Mouse (Mus musculus): ENCODE measurements around the gene Ppp4c. TPM values are rescaled to one million over a fixed set of nuclear protein-coding genes. Genes with fewer than 3 reads are reported as not detected.

Gene Ppp4c
- polyA plus RNA-seq, 1 experiment = 153 TPM

DNA sequence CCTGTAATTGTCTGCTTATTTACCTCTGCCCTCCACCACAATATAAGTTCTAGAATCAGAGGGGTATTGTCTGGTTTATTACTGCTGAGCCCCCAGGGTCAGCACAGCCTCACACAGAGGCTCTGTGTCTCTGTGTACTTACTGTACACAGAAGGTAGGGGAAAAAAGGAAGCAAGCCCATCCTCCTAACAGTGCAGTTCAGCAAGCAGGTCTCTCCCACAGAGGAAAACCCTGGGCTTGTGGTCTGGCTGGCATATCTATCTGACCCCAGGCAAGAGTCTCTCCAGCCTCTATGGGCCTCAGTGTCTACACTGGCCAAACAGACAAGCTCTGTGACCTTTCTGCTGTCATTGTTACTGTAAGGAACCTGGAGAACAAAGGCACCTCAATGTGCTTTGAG is 11.5 kb upstream of the Ppp4c start:
- Histone ChIP-seq H3K27ac (ENCODE audit: insufficient read depth, low read depth, low read length) (no peak overlapping the region; the same call in 1 of the 2 replicates), H3K4me1 (ENCODE audit: control insufficient read depth, insufficient read depth, low read length) (peaks cover 43% of the 10 kb centered on the region), H3K4me3 (ENCODE audit: insufficient read depth, low read length) (no peak overlapping the region)
- TF ChIP-seq CTCF (IDR thresholded peaks at IDR 0.05; ENCODE audit: low read depth, low read length) (no peak), POLR2A (IDR thresholded peaks at IDR 0.05; ENCODE audit: borderline replicate concordance, low read depth, low read length) (no peak)

DNA sequence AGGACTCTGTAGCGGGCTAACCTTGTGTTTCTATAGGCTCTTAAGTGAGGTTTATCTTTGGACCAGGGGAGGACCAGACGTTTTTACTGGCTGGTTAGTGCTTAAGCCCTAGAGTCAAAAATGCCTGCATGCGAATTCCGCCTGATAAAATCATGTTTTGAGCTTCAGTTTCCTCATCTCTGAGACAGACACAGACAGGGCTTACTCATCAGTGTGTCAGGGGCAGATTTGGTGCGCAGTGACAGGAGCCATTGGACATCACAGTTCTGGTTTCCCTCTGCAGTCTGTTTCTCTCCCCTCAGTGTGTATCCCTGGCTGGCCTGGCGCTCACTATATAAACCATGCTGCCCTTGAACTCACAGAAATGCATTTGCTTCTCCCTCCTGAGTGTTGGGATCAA is 10.9 kb upstream of the Ppp4c start:
- Histone ChIP-seq H3K4me3 (ENCODE audit: insufficient read depth, low read length) (no peak overlapping the region), H3K27ac (ENCODE audit: insufficient read depth, low read depth, low read length) (peak overlapping the region; percentile 22), H3K4me1 (ENCODE audit: control insufficient read depth, insufficient read depth, low read length) (peaks cover 43% of the 10 kb centered on the region)
- no peak for TF ChIP-seq POLR2A (IDR thresholded peaks at IDR 0.05; ENCODE audit: borderline replicate concordance, low read depth, low read length)
- TF ChIP-seq CTCF (IDR thresholded peaks at IDR 0.05; ENCODE audit: low read depth, low read length) = no peak

- H3K27ac ChIP-seq (ENCODE audit: insufficient read depth, low read depth, low read length) = peak overlapping the region; percentile 28
- no peak for TF ChIP-seq CTCF (IDR thresholded peaks at IDR 0.05; ENCODE audit: low read depth, low read length)
- H3K4me1 ChIP-seq (ENCODE audit: control insufficient read depth, insufficient read depth, low read length) = peaks cover 38% of the 10 kb centered on the region
- H3K4me3 ChIP-seq (ENCODE audit: insufficient read depth, low read length) = no peak overlapping the region
These were observed 10.0 kb upstream of the Ppp4c start for GRCm38 (mm10) chr7:126802134-126802889.

- no peak overlapping the region for H3K4me3 ChIP-seq (ENCODE audit: insufficient read depth, low read length)
- H3K4me1 ChIP-seq (ENCODE audit: control insufficient read depth, insufficient read depth, low read length) = peaks cover 38% of the 10 kb centered on the region
- TF ChIP-seq CTCF (IDR thresholded peaks at IDR 0.05; ENCODE audit: low read depth, low read length) = no peak
- no peak for TF ChIP-seq POLR2A (IDR thresholded peaks at IDR 0.05; ENCODE audit: borderline replicate concordance, low read depth, low read length)
- no peak overlapping the region for H3K27ac ChIP-seq (ENCODE audit: insufficient read depth, low read depth, low read length)
These were observed 8.7 kb upstream of the Ppp4c start for GRCm38 (mm10) chr7:126801057-126801422.

GRCm38 (mm10) chr7:126800269-126801056 is 8.2 kb upstream of the Ppp4c start:
- Histone ChIP-seq H3K4me1 (ENCODE audit: control insufficient read depth, insufficient read depth, low read length) (peaks cover 40% of the 10 kb centered on the region), H3K27ac (ENCODE audit: insufficient read depth, low read depth, low read length) (peak overlapping the region; percentile 89), H3K4me3 (ENCODE audit: insufficient read depth, low read length) (peak overlapping the region; percentile 73)
- TF ChIP-seq POLR2A (IDR thresholded peaks at IDR 0.05; ENCODE audit: borderline replicate concordance, low read depth, low read length) = no peak
- TF ChIP-seq CTCF (IDR thresholded peaks at IDR 0.05; ENCODE audit: low read depth, low read length) = no peak

GRCm38 (mm10) chr7:126799468-126800268 is 7.4 kb upstream of the Ppp4c start:
- H3K4me3 ChIP-seq (ENCODE audit: insufficient read depth, low read length) = peak overlapping the region; percentile 73
- H3K4me1 ChIP-seq (ENCODE audit: control insufficient read depth, insufficient read depth, low read length) = peaks cover 43% of the 10 kb centered on the region
- peak overlapping the region; percentile 89 for H3K27ac ChIP-seq (ENCODE audit: insufficient read depth, low read depth, low read length)
- TF ChIP-seq CTCF (IDR thresholded peaks at IDR 0.05; ENCODE audit: low read depth, low read length) = no peak
- no peak for TF ChIP-seq POLR2A (IDR thresholded peaks at IDR 0.05; ENCODE audit: borderline replicate concordance, low read depth, low read length)

DNA sequence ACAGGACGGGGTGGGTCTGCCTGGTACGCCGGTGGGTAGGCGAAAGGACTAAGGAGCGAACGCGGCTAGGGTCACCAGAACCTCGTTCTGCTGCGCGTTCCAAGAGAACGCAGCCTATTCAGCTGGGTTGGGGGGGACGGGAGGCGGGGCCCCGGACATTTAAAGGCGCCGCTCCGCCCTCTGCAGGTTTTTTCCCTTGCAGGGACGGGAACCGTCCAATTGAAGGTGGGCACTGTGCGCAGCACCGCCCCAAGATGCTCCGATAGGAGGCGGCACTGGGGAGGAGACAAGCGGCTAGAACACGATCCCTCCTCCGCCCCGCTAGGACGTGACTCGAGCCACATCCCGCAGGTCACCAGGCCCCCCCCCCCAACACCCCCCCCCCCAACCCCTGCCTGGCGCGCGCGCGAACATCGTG is 6.8 kb upstream of the Ppp4c start:
- Histone ChIP-seq H3K27ac (ENCODE audit: insufficient read depth, low read depth, low read length) (peak overlapping the region; percentile 89), H3K4me1 (ENCODE audit: control insufficient read depth, insufficient read depth, low read length) (peaks cover 42% of the 10 kb centered on the region), H3K4me3 (ENCODE audit: insufficient read depth, low read length) (peak overlapping the region; percentile 74)
- TF ChIP-seq CTCF (IDR thresholded peaks at IDR 0.05; ENCODE audit: low read depth, low read length) = no peak
- peak; percentile 59; the same call in 1 of the 2 replicates for TF ChIP-seq POLR2A (IDR thresholded peaks at IDR 0.05; ENCODE audit: borderline replicate concordance, low read depth, low read length)

DNA sequence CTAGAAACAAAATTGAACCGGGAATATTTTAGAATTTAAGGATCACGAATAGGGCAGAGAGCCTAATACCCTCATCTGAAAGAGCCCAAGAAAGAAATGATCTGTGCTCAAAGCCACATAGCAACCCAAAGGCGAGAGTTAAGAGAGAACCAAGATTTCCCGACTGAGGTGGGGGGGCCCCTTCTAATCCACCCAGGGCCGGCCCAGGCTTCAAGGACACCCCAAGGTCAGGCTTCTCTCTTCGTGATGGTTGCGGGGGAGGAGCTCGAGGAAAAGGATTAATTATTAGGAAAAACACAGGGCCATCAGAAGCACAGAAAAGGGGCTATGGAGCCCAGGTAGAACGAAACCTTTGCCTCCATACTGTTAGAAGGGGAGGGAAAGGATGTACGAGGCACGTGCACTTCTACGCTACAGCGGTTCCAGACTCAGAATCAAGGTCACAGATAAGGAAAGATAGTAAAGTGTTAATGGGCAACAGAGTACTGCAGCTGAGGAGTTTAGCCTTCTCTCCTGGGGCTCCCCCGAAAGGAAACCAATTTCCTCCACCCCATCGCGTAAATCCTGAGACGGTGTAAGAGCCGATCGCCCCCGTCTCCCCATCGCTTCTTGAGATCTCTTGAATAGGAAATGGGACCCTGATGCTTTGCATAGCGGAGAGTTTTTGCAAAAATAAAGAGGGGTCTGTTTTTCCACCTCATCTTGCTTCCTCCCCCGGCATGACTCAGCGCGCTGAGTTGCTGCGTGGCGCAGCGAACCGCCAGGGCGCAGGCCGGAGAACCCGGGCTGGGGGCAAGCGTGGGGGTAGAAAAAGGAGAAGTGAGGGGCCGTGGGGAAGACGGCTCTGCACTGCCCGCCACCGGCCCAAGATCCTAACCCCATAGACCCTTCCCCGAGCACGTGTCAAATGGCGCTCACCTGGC is 6.1 kb upstream of the Ppp4c start:
- TF ChIP-seq POLR2A (IDR thresholded peaks at IDR 0.05; ENCODE audit: borderline replicate concordance, low read depth, low read length) (no peak), CTCF (IDR thresholded peaks at IDR 0.05; ENCODE audit: low read depth, low read length) (no peak)
- H3K27ac ChIP-seq (ENCODE audit: insufficient read depth, low read depth, low read length) = peak overlapping the region; percentile 87
- H3K4me1 ChIP-seq (ENCODE audit: control insufficient read depth, insufficient read depth, low read length) = peaks cover 37% of the 10 kb centered on the region
- peak overlapping the region; percentile 74 for H3K4me3 ChIP-seq (ENCODE audit: insufficient read depth, low read length)
